Mouse (Mus musculus) liver, adult 2 months (tissue): ENCODE measurements around the gene Slc27a2. TPM values are rescaled to one million over a fixed set of nuclear protein-coding genes. Genes with fewer than 3 reads are reported as not detected.

Experiments used
- DNase-seq: peaks from one replicate; pipeline ENCODE4 v3.0.0-alpha.2; 2011; ENCODE audit warnings: low read depth, low spot score; ENCODE audit errors: extremely low read depth
- H3K27ac ChIP-seq: fragments of 200-500 bp; replicated peaks from 2 replicates; pipeline ENCODE4 v1.5.1; 2012; ENCODE audit warnings: low read depth, mild to moderate bottlenecking, control low read depth, inconsistent platforms, low read length; ENCODE audit not compliant: insufficient read depth
- H3K27me3 ChIP-seq: fragments of 200-500 bp; 2 replicates; pipeline ENCODE4 v1.6.1; 2012; ENCODE audit warnings: mild to moderate bottlenecking, moderate library complexity, low read length, inconsistent platforms; ENCODE audit not compliant: control insufficient read depth, insufficient read depth
- H3K36me3 ChIP-seq: fragments of 200-500 bp; 2 replicates; pipeline ENCODE4 v1.6.1; 2012; ENCODE audit warnings: low read length, inconsistent platforms; ENCODE audit not compliant: control insufficient read depth, insufficient read depth
- H3K4me1 ChIP-seq: fragments of 200-500 bp; 2 replicates; pipeline ENCODE4 v1.6.1; 2011; ENCODE audit warnings: low read length; ENCODE audit not compliant: control insufficient read depth, insufficient read depth
- H3K4me3 ChIP-seq: fragments of 200-500 bp; 2 replicates; pipeline ENCODE4 v1.5.1; 2011; ENCODE audit warnings: low read depth, mild to moderate bottlenecking, control low read depth, low read length, moderate library complexity; ENCODE audit not compliant: insufficient read depth
- H3K79me2 ChIP-seq: fragments of 200-500 bp; 2 replicates; pipeline ENCODE4 v1.6.1; 2012; ENCODE audit warnings: inconsistent platforms, mild to moderate bottlenecking, low read length, moderate library complexity; ENCODE audit not compliant: control insufficient read depth, insufficient read depth
- H3K9ac ChIP-seq: fragments of 200-500 bp; 2 replicates; pipeline ENCODE4 v1.6.1; 2012; ENCODE audit warnings: low read depth, mild to moderate bottlenecking, control low read depth, inconsistent platforms, low read length
- CTCF ChIP-seq: fragments of 200-500 bp; IDR thresholded peaks from 2 replicates; pipeline ENCODE4 v1.5.1; 2011; ENCODE audit warnings: low read depth, low read length, control low read depth
- POLR2A ChIP-seq: fragments of 200-500 bp; IDR thresholded peaks from 2 replicates; pipeline ENCODE4 v1.6.1; 2011; ENCODE audit warnings: low read length, control low read depth; ENCODE audit not compliant: insufficient read depth; ENCODE audit errors: extremely low read depth
- WGBS: fragments of 180-500 bp; shearing (Covaris S2); methylation state at CpG from one replicate; pipeline ENCODE4 v1.1.7; 2018; 5-methylcytosine and 5-hydroxymethylcytosine counted together
- polyA plus RNA-seq: library from polyadenylated mRNA; depleted of rRNA; stranded (reverse); fragments of >200 nt; gene quantifications from 2 replicates; pipeline ENCODE4 v1.2.3, GENCODE M21; 2012; rRNA removed
- total RNA-seq: library from RNA; depleted of rRNA; stranded (reverse); fragments of >200 nt; gene quantifications from 2 replicates; pipeline ENCODE4 v1.2.3, GENCODE M21; 2014; rRNA removed

Gene Slc27a2
- total and polyA plus RNA-seq, 2 experiments = 1,036 to 1,397 TPM

- H3K27ac ChIP-seq = no peak overlapping the region
- H3K4me1 ChIP-seq = no peaks in the 10 kb centered on the region
- H3K9ac ChIP-seq = no peak overlapping the region
- peaks cover 15% of the 10 kb centered on the region for H3K36me3 ChIP-seq
- H3K4me3 ChIP-seq = no peak overlapping the region
- no peaks in the 10 kb centered on the region for H3K79me2 ChIP-seq
- no peak for DNase-seq
- TF ChIP-seq CTCF (no peak; the same call in 1 of the 2 replicates), POLR2A (no peak)
- 81% methylated on average over 2 of the region's 2 CpGs for WGBS
- H3K27me3 ChIP-seq = no peaks in the 10 kb centered on the region
Measured at GRCm38 (mm10) chr2:126633165-126633564, 81.0 kb downstream of the Slc27a2 start.

GRCm38 (mm10) chr2:126635939-126636823 is 84.0 kb downstream of the Slc27a2 start:
- Histone ChIP-seq H3K79me2 (no peaks in the 10 kb centered on the region), H3K9ac (no peak overlapping the region), H3K27ac (no peak overlapping the region), H3K4me1 (no peaks in the 10 kb centered on the region), H3K4me3 (no peak overlapping the region), H3K27me3 (no peaks in the 10 kb centered on the region), H3K36me3 (peaks cover 16% of the 10 kb centered on the region)
- WGBS = 69% methylated on average over 12 of the region's 12 CpGs
- no peak for DNase-seq
- no peak for TF ChIP-seq CTCF
- no peak for TF ChIP-seq POLR2A

Other genes starting within 250 kb of the Slc27a2 start
- 0.55 and 0.87 TPM in 2 replicates for gene Atp8b4, start 51.7 kb upstream of the Slc27a2 start, total RNA-seq
- 0.21 and 0.31 TPM in 2 replicates for gene Atp8b4, start 51.7 kb upstream of the Slc27a2 start, polyA plus RNA-seq
- gene Hdc, start 66.9 kb downstream of the Slc27a2 start, total RNA-seq = 1.1 and 1.8 TPM in 2 replicates
- gene Hdc, start 66.9 kb downstream of the Slc27a2 start, polyA plus RNA-seq = 0.97 and 1.7 TPM in 2 replicates
- gene Gabpb1, start 123.9 kb downstream of the Slc27a2 start, total RNA-seq = 4.8 and 5.5 TPM in 2 replicates
- gene Gabpb1, start 123.9 kb downstream of the Slc27a2 start, polyA plus RNA-seq = 4.5 and 5.5 TPM in 2 replicates
- 23.4 and 26.1 TPM in 2 replicates for gene Usp8, start 154.9 kb downstream of the Slc27a2 start, total RNA-seq
- gene Usp8, start 154.9 kb downstream of the Slc27a2 start, polyA plus RNA-seq = 12.2 and 12.5 TPM in 2 replicates
- gene Usp50, start 231.1 kb downstream of the Slc27a2 start, total RNA-seq = 0.55 and 1.2 TPM in 2 replicates
- 0.53 and 0.86 TPM in 2 replicates for gene Usp50, start 231.1 kb downstream of the Slc27a2 start, polyA plus RNA-seq